Mouse (Mus musculus) embryonic facial prominence, embryonic 12.5 days (tissue): ENCODE measurements around the gene Magi2. TPM values are rescaled to one million over a fixed set of nuclear protein-coding genes. Genes with fewer than 3 reads are reported as not detected.

ENCODE experiments used
- ATAC-seq: fragments of 200-750 bp; cut with Nextera tagmentation; 2 replicates; pipeline ENCODE4 v1.8.0; 2017; ENCODE audit not compliant: insufficient number of reproducible peaks, insufficient read depth, low FRiP score, low TSS enrichment
- H3K27ac ChIP-seq: fragments of 300-500 bp; sonication (generic); 2 replicates; pipeline ENCODE4 v1.5.1; 2016; ENCODE audit warnings: mild to moderate bottlenecking
- H3K27me3 ChIP-seq: fragments of 300-500 bp; sonication (generic); 2 replicates; pipeline ENCODE4 v1.6.1; 2016; ENCODE audit warnings: mild to moderate bottlenecking, moderate library complexity
- H3K36me3 ChIP-seq: fragments of 300-500 bp; sonication (generic); 2 replicates; pipeline ENCODE4 v1.6.1; 2016; ENCODE audit warnings: mild to moderate bottlenecking
- H3K4me1 ChIP-seq: fragments of 300-500 bp; sonication (generic); 2 replicates; pipeline ENCODE4 v1.6.1; 2016
- H3K4me2 ChIP-seq: fragments of 300-500 bp; sonication (generic); replicated peaks from 2 replicates; pipeline ENCODE4 v1.6.1; 2016; ENCODE audit warnings: mild to moderate bottlenecking, moderate library complexity
- H3K4me3 ChIP-seq: fragments of 300-500 bp; sonication (generic); 2 replicates; pipeline ENCODE4 v1.5.1; 2016; ENCODE audit warnings: mild to moderate bottlenecking
- H3K9ac ChIP-seq: fragments of 300-500 bp; sonication (generic); 2 replicates; pipeline ENCODE4 v1.6.1; 2016; ENCODE audit warnings: mild to moderate bottlenecking, moderate library complexity
- H3K9me3 ChIP-seq: fragments of 300-500 bp; sonication (generic); 2 replicates; pipeline ENCODE4 v1.6.1; 2016; ENCODE audit warnings: mild to moderate bottlenecking, moderate library complexity
- WGBS: fragments of 180-500 bp; shearing (Covaris S2); methylation state at CpG from one replicate; pipeline ENCODE4 v1.1.7; 2016; 5-methylcytosine and 5-hydroxymethylcytosine counted together
- polyA plus RNA-seq: library from polyadenylated mRNA; unstranded; fragments of >200 nt; fragmentation: Nextera tagmentation; extraction: Ambion mirVana; gene quantifications from 2 replicates; pipeline ENCODE4 v1.2.1, GENCODE M21; 2016

Gene Magi2
- polyA plus RNA-seq, 1 experiment from 2014 or later = 10.0 TPM

GRCm38 (mm10) chr5:19895893-19896292, 669.1 kb downstream of the Magi2 start:
- WGBS = 88% methylated on average over 6 of the region's 6 CpGs

GRCm38 (mm10) chr5:19901625-19902024, 674.8 kb downstream of the Magi2 start:
- no peaks in the 10 kb centered on the region for H3K36me3 ChIP-seq
- H3K9ac ChIP-seq = no peak overlapping the region
- H3K4me1 ChIP-seq = no peaks in the 10 kb centered on the region
- no peak for ATAC-seq
- 82% methylated on average over 8 of the region's 8 CpGs for WGBS
- no peaks in the 10 kb centered on the region for H3K9me3 ChIP-seq
- H3K27ac ChIP-seq = no peak overlapping the region
- no peak overlapping the region for H3K4me2 ChIP-seq
- H3K27me3 ChIP-seq = no peaks in the 10 kb centered on the region
- H3K4me3 ChIP-seq = no peak overlapping the region

More at GRCm38 (mm10) chr5:19895893-19896292, 669.1 kb downstream of the Magi2 start:
- ATAC-seq = no peak
- H3K9me3 ChIP-seq = no peaks in the 10 kb centered on the region
- H3K36me3 ChIP-seq = no peaks in the 10 kb centered on the region
- H3K27me3 ChIP-seq = no peaks in the 10 kb centered on the region
- no peaks in the 10 kb centered on the region for H3K4me1 ChIP-seq
- no peak overlapping the region for H3K4me3 ChIP-seq
- no peak overlapping the region for H3K4me2 ChIP-seq
- no peak overlapping the region for H3K27ac ChIP-seq
- H3K9ac ChIP-seq = no peak overlapping the region

DNA sequence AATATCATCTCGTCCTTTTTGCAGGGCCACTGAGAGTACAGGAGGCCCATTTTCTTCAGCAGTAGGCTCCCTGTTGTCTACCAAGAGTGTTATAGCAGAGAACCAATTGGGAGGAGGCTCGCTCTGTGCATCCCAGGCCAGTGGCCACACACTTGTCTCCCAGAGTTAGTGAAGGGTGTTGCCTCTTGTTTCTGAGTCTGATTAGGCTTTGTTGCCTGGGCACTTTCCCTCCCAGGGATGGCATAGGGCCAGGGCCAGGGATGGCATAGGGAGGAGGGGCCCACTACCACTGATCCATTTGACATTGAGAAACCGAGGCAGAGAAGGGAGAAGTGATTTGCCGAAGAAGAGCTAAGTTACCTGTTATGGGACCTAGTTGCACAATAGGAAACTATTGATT, 679.8 kb downstream of the Magi2 start:
- Histone ChIP-seq H3K4me3 (no peak overlapping the region), H3K9ac (no peak overlapping the region), H3K4me2 (no peak overlapping the region), H3K4me1 (peaks cover 3% of the 10 kb centered on the region; the same call in 1 of the 2 replicates), H3K27ac (no peak overlapping the region), H3K36me3 (no peaks in the 10 kb centered on the region), H3K27me3 (0 out of 2 replicates have a peak, but pooled peaks cover 2% of the 10 kb centered on the region), H3K9me3 (no peaks in the 10 kb centered on the region)
- 71% methylated on average over 4 of the region's 4 CpGs for WGBS
- ATAC-seq = no peak

- ATAC-seq = no peak
- 0 out of 2 replicates have a peak, but pooled peaks cover 2% of the 10 kb centered on the region for H3K27me3 ChIP-seq
- H3K27ac ChIP-seq = no peak overlapping the region
- H3K36me3 ChIP-seq = no peaks in the 10 kb centered on the region
- peak overlapping the region; percentile 42 for H3K4me3 ChIP-seq
- H3K4me2 ChIP-seq = peak overlapping the region; percentile 77
- peaks cover 3% of the 10 kb centered on the region; the same call in 1 of the 2 replicates for H3K4me1 ChIP-seq
- H3K9ac ChIP-seq = peak overlapping the region; percentile 61
- WGBS = 2% methylated on average over 12 of the region's 12 CpGs
- no peaks in the 10 kb centered on the region for H3K9me3 ChIP-seq
Measured at GRCm38 (mm10) chr5:19907381-19907982, 680.6 kb downstream of the Magi2 start.

- Histone ChIP-seq H3K9me3 (no peaks in the 10 kb centered on the region), H3K9ac (peak overlapping the region; percentile 61), H3K4me2 (peak overlapping the region; percentile 77), H3K27me3 (0 out of 2 replicates have a peak, but pooled peaks cover 2% of the 10 kb centered on the region), H3K36me3 (no peaks in the 10 kb centered on the region), H3K4me3 (peak overlapping the region; percentile 42), H3K27ac (no peak overlapping the region), H3K4me1 (peaks cover 3% of the 10 kb centered on the region; the same call in 1 of the 2 replicates)
- ATAC-seq = peak; percentile 48; the same call in 1 of the 2 replicates
- WGBS = 2% methylated on average over 16 of the region's 16 CpGs
Measured at GRCm38 (mm10) chr5:19907983-19908705, 681.3 kb downstream of the Magi2 start.

- Histone ChIP-seq H3K27ac (no peak overlapping the region), H3K4me3 (peak overlapping the region; percentile 42), H3K4me2 (peak overlapping the region; percentile 77), H3K27me3 (0 out of 2 replicates have a peak, but pooled peaks cover 2% of the 10 kb centered on the region), H3K9ac (peak overlapping the region; percentile 61), H3K9me3 (no peaks in the 10 kb centered on the region), H3K36me3 (no peaks in the 10 kb centered on the region), H3K4me1 (peaks cover 3% of the 10 kb centered on the region; the same call in 1 of the 2 replicates)
- ATAC-seq = no peak
- 0% methylated on average over 5 of the region's 5 CpGs for WGBS
Measured at GRCm38 (mm10) chr5:19908706-19909060, 681.8 kb downstream of the Magi2 start.

DNA sequence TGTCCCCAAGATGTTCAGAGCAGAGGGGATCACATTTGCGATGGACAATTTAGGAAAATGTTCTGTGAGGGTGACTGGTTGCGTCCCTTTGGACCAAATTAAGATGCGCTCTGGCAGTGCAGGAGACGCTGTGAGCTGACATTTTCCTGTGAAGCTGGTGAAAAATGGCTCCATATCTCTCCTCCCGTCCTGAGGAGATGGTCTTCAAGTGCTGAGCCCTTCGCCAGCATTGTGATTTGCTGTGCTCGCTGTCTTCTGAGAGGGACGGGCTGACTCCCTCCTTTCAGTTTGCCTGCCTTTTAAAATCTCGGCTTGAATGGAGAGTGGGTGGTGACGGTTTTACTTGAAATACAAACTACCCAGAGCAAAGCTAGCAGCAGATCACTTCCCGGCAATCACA, 682.2 kb downstream of the Magi2 start:
- H3K9ac ChIP-seq = peak overlapping the region; percentile 33; the same call in 1 of the 2 replicates
- 3% methylated on average over 11 of the region's 11 CpGs for whole genome bisulfite sequencing
- no peak for ATAC-seq

GRCm38 (mm10) chr5:19909664-19910063, 682.8 kb downstream of the Magi2 start:
- no peak overlapping the region for H3K9ac ChIP-seq

More for the DNA sequence above, 682.2 kb downstream of the Magi2 start:
- Histone ChIP-seq H3K36me3 (no peaks in the 10 kb centered on the region), H3K9me3 (no peaks in the 10 kb centered on the region), H3K4me1 (peaks cover 3% of the 10 kb centered on the region; the same call in 1 of the 2 replicates), H3K27me3 (0 out of 2 replicates have a peak, but pooled peaks cover 2% of the 10 kb centered on the region), H3K4me3 (peak overlapping the region; percentile 42), H3K4me2 (peak overlapping the region; percentile 77), H3K27ac (no peak overlapping the region)

DNA sequence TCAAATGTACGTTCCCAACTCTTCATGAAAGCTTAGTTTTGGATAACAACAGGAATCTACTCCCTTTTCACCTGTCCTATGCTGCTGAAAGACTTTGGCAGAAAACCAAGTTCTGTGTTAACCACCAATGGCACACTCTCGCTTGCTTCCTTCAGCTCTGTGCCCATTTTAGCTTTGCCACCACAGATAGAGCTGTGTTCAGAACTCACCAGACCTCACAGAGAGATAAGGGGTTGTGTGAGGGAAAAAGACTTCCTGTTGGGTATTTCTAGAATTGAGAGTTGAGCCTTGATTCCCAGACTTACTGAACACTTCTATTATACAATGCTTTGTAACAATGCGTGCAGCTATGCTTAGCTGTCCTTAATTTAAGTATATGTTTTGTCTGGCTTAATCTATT, 705.3 kb downstream of the Magi2 start:
- H3K4me2 ChIP-seq = no peak overlapping the region
- no peak overlapping the region for H3K4me3 ChIP-seq
- no peak for ATAC-seq
- H3K27ac ChIP-seq = no peak overlapping the region
- H3K9me3 ChIP-seq = no peaks in the 10 kb centered on the region
- no peaks in the 10 kb centered on the region for H3K4me1 ChIP-seq
- H3K9ac ChIP-seq = no peak overlapping the region
- WGBS = 92% methylated on average over 3 of the region's 3 CpGs
- H3K27me3 ChIP-seq = no peaks in the 10 kb centered on the region
- no peaks in the 10 kb centered on the region for H3K36me3 ChIP-seq

More at GRCm38 (mm10) chr5:19909664-19910063, 682.8 kb downstream of the Magi2 start:
- H3K36me3 ChIP-seq = no peaks in the 10 kb centered on the region
- ATAC-seq = 0 out of 2 replicates have a peak, but pooled peaks have one; percentile 42
- WGBS = 72% methylated on average over 7 of the region's 7 CpGs
- peak overlapping the region; percentile 42 for H3K4me3 ChIP-seq
- H3K4me1 ChIP-seq = peaks cover 3% of the 10 kb centered on the region; the same call in 1 of the 2 replicates
- H3K27ac ChIP-seq = no peak overlapping the region
- no peaks in the 10 kb centered on the region for H3K9me3 ChIP-seq
- peak overlapping the region; percentile 77 for H3K4me2 ChIP-seq
- 0 out of 2 replicates have a peak, but pooled peaks cover 2% of the 10 kb centered on the region for H3K27me3 ChIP-seq

- Histone ChIP-seq H3K4me3 (no peak overlapping the region), H3K9ac (no peak overlapping the region), H3K36me3 (no peaks in the 10 kb centered on the region), H3K4me1 (no peaks in the 10 kb centered on the region), H3K9me3 (no peaks in the 10 kb centered on the region), H3K27me3 (no peaks in the 10 kb centered on the region), H3K27ac (no peak overlapping the region), H3K4me2 (no peak overlapping the region)
- WGBS = 33% methylated on average over 2 of the region's 2 CpGs
- no peak for ATAC-seq
Measured at GRCm38 (mm10) chr5:19933190-19933589, 706.4 kb downstream of the Magi2 start.

- Histone ChIP-seq H3K9ac (no peak overlapping the region), H3K36me3 (no peaks in the 10 kb centered on the region), H3K4me1 (no peaks in the 10 kb centered on the region), H3K27ac (no peak overlapping the region), H3K4me3 (no peak overlapping the region), H3K9me3 (no peaks in the 10 kb centered on the region), H3K27me3 (no peaks in the 10 kb centered on the region), H3K4me2 (no peak overlapping the region)
- no peak for ATAC-seq
- WGBS = 81% methylated on average over 2 of the region's 2 CpGs
Measured at GRCm38 (mm10) chr5:19951102-19951501, 724.3 kb downstream of the Magi2 start.

GRCm38 (mm10) chr5:19964113-19964512, 737.3 kb downstream of the Magi2 start:
- no peak overlapping the region for H3K4me2 ChIP-seq
- 90% methylated on average over 1 of the region's 1 CpGs for WGBS
- no peak overlapping the region for H3K9ac ChIP-seq
- H3K36me3 ChIP-seq = no peaks in the 10 kb centered on the region
- ATAC-seq = no peak
- H3K4me3 ChIP-seq = no peak overlapping the region
- no peaks in the 10 kb centered on the region for H3K27me3 ChIP-seq
- no peaks in the 10 kb centered on the region for H3K9me3 ChIP-seq
- no peak overlapping the region for H3K27ac ChIP-seq
- no peaks in the 10 kb centered on the region for H3K4me1 ChIP-seq
